Mouse (Mus musculus): ENCODE measurements around the gene Rnf32. TPM values are rescaled to one million over a fixed set of nuclear protein-coding genes. Genes with fewer than 3 reads are reported as not detected.

Gene Rnf32
- 0.33 and 0.46 TPM in 2 replicates for polyA plus RNA-seq (2016; fragmentation: Nextera tagmentation; extraction: Ambion mirVana)

GRCm38 (mm10) chr5:29195570-29196263, at the start of gene Rnf32:
Rnf32 (plus strand) TSS chr5:29195992.
- no peak within 1 kb of the TSS for H3K27ac ChIP-seq
- peak within 1 kb of the TSS; percentile 56 for H3K9ac ChIP-seq

GRCm38 (mm10) chr5:29150146-29150545, 45.6 kb upstream of the Rnf32 start:
- 50% methylated on average over 4 of the region's 4 CpGs for WGBS (ENCODE audit: insufficient replicate concordance)
- Histone ChIP-seq H3K4me1 (no peaks in the 10 kb centered on the region), H3K36me3 (no peaks in the 10 kb centered on the region), H3K9ac (no peak overlapping the region), H3K4me3 (no peak overlapping the region), H3K27me3 (replicated peaks) (no peaks in the 10 kb centered on the region), H3K9me3 (replicated peaks) (no peaks in the 10 kb centered on the region), H3K27ac (no peak overlapping the region), H3K4me2 (no peak overlapping the region)
- ATAC-seq = no peak

More at GRCm38 (mm10) chr5:29195570-29196263, at the start of gene Rnf32:
- H3K4me1 ChIP-seq = peaks cover 14% of the 10 kb centered on the region
- peak within 1 kb of the TSS; percentile 83 for H3K4me2 ChIP-seq
- ATAC-seq = peak; percentile 87
- 1% methylated on average over 65 of the region's 70 CpGs for WGBS (ENCODE audit: insufficient replicate concordance)
- peak within 1 kb of the TSS; percentile 57 for H3K4me3 ChIP-seq
- H3K27me3 ChIP-seq (replicated peaks) = peaks cover 36% of the 10 kb centered on the region
- no peaks in the 10 kb centered on the region for H3K9me3 ChIP-seq (replicated peaks)
- no peaks in the 10 kb centered on the region for H3K36me3 ChIP-seq

GRCm38 (mm10) chr5:29159849-29160248, 35.9 kb upstream of the Rnf32 start:
- Histone ChIP-seq H3K36me3 (no peaks in the 10 kb centered on the region), H3K27me3 (replicated peaks) (no peaks in the 10 kb centered on the region), H3K27ac (no peak overlapping the region), H3K4me2 (no peak overlapping the region), H3K4me3 (no peak overlapping the region), H3K4me1 (no peaks in the 10 kb centered on the region), H3K9me3 (replicated peaks) (no peaks in the 10 kb centered on the region), H3K9ac (no peak overlapping the region)
- 14% methylated on average over 1 of the region's 1 CpGs for WGBS (ENCODE audit: insufficient replicate concordance)
- ATAC-seq = no peak

- Histone ChIP-seq H3K9me3 (replicated peaks) (no peaks in the 10 kb centered on the region), H3K4me2 (no peak overlapping the region), H3K27ac (no peak overlapping the region), H3K9ac (no peak overlapping the region), H3K4me3 (no peak overlapping the region), H3K4me1 (no peaks in the 10 kb centered on the region), H3K36me3 (no peaks in the 10 kb centered on the region), H3K27me3 (replicated peaks) (no peaks in the 10 kb centered on the region)
- ATAC-seq = no peak
- 62% methylated on average over 2 of the region's 2 CpGs for WGBS (ENCODE audit: insufficient replicate concordance)
Observed at GRCm38 (mm10) chr5:29166947-29167346, 28.8 kb upstream of the Rnf32 start.

- H3K27me3 ChIP-seq (replicated peaks) = no peaks in the 10 kb centered on the region
- no peak overlapping the region for H3K27ac ChIP-seq
- no peaks in the 10 kb centered on the region for H3K36me3 ChIP-seq
- no peaks in the 10 kb centered on the region for H3K9me3 ChIP-seq (replicated peaks)
- no peak overlapping the region for H3K9ac ChIP-seq
- ATAC-seq = no peak
- no peaks in the 10 kb centered on the region for H3K4me1 ChIP-seq
- WGBS (ENCODE audit: insufficient replicate concordance) = 75% methylated on average over 6 of the region's 6 CpGs
- no peak overlapping the region for H3K4me2 ChIP-seq
- no peak overlapping the region for H3K4me3 ChIP-seq
Observed at GRCm38 (mm10) chr5:29170193-29170592, 25.6 kb upstream of the Rnf32 start.

- Histone ChIP-seq H3K4me3 (no peak overlapping the region), H3K27ac (no peak overlapping the region), H3K36me3 (no peaks in the 10 kb centered on the region), H3K4me1 (no peaks in the 10 kb centered on the region), H3K9me3 (replicated peaks) (no peaks in the 10 kb centered on the region), H3K27me3 (replicated peaks) (no peaks in the 10 kb centered on the region), H3K9ac (no peak overlapping the region), H3K4me2 (no peak overlapping the region)
- no peak for ATAC-seq
Observed at GRCm38 (mm10) chr5:29171165-29171564, 24.6 kb upstream of the Rnf32 start.

GRCm38 (mm10) chr5:29186798-29187197, 9.0 kb upstream of the Rnf32 start:
- no peak overlapping the region for H3K4me3 ChIP-seq
- no peak overlapping the region for H3K9ac ChIP-seq
- H3K27ac ChIP-seq = no peak overlapping the region
- H3K27me3 ChIP-seq (replicated peaks) = no peaks in the 10 kb centered on the region
- 66% methylated on average over 5 of the region's 5 CpGs for WGBS (ENCODE audit: insufficient replicate concordance)
- no peaks in the 10 kb centered on the region for H3K9me3 ChIP-seq (replicated peaks)
- no peaks in the 10 kb centered on the region for H3K4me1 ChIP-seq
- no peak for ATAC-seq
- no peaks in the 10 kb centered on the region for H3K36me3 ChIP-seq
- H3K4me2 ChIP-seq = no peak overlapping the region

- Histone ChIP-seq H3K4me2 (peak overlapping the region; percentile 83), H3K27me3 (replicated peaks) (peaks cover 36% of the 10 kb centered on the region), H3K27ac (no peak overlapping the region), H3K36me3 (no peaks in the 10 kb centered on the region), H3K9ac (peak overlapping the region; percentile 56), H3K4me1 (peaks cover 14% of the 10 kb centered on the region), H3K9me3 (replicated peaks) (no peaks in the 10 kb centered on the region), H3K4me3 (peak overlapping the region; percentile 57)
- 13% methylated on average over 9 of the region's 9 CpGs for WGBS (ENCODE audit: insufficient replicate concordance)
- ATAC-seq = peak; percentile 38
Observed at GRCm38 (mm10) chr5:29195231-29195569, 592 bp upstream of the Rnf32 start.

- H3K27me3 ChIP-seq (replicated peaks) = peaks cover 36% of the 10 kb centered on the region
- peaks cover 14% of the 10 kb centered on the region for H3K4me1 ChIP-seq
- no peak overlapping the region for H3K27ac ChIP-seq
- peak overlapping the region; percentile 83 for H3K4me2 ChIP-seq
- no peaks in the 10 kb centered on the region for H3K36me3 ChIP-seq
- 12% methylated on average over 12 of the region's 12 CpGs for WGBS (ENCODE audit: insufficient replicate concordance)
- peak overlapping the region; percentile 57 for H3K4me3 ChIP-seq
- no peak for ATAC-seq
- no peaks in the 10 kb centered on the region for H3K9me3 ChIP-seq (replicated peaks)
- H3K9ac ChIP-seq = no peak overlapping the region
Observed at GRCm38 (mm10) chr5:29196264-29196658, 469 bp downstream of the Rnf32 start.

GRCm38 (mm10) chr5:29197187-29197586, 1.4 kb downstream of the Rnf32 start:
- 62% methylated on average over 4 of the region's 4 CpGs for WGBS (ENCODE audit: insufficient replicate concordance)
- Histone ChIP-seq H3K4me2 (no peak overlapping the region), H3K27ac (no peak overlapping the region), H3K9me3 (replicated peaks) (no peaks in the 10 kb centered on the region), H3K36me3 (no peaks in the 10 kb centered on the region), H3K27me3 (replicated peaks) (peaks cover 36% of the 10 kb centered on the region), H3K9ac (no peak overlapping the region), H3K4me3 (no peak overlapping the region), H3K4me1 (peaks cover 14% of the 10 kb centered on the region)
- no peak for ATAC-seq

- 63% methylated on average over 4 of the region's 4 CpGs for WGBS (ENCODE audit: insufficient replicate concordance)
- no peak overlapping the region for H3K4me3 ChIP-seq
- no peak overlapping the region for H3K27ac ChIP-seq
- H3K36me3 ChIP-seq = no peaks in the 10 kb centered on the region
- peaks cover 14% of the 10 kb centered on the region for H3K4me1 ChIP-seq
- ATAC-seq = no peak
- H3K27me3 ChIP-seq (replicated peaks) = peaks cover 36% of the 10 kb centered on the region
- H3K9ac ChIP-seq = no peak overlapping the region
- no peak overlapping the region for H3K4me2 ChIP-seq
- H3K9me3 ChIP-seq (replicated peaks) = no peaks in the 10 kb centered on the region
Observed at GRCm38 (mm10) chr5:29198960-29199488, 3.2 kb downstream of the Rnf32 start.

- H3K9me3 ChIP-seq (replicated peaks) = no peaks in the 10 kb centered on the region
- no peak for ATAC-seq
- H3K27me3 ChIP-seq (replicated peaks) = peaks cover 30% of the 10 kb centered on the region
- H3K4me3 ChIP-seq = no peak overlapping the region
- H3K36me3 ChIP-seq = no peaks in the 10 kb centered on the region
- H3K9ac ChIP-seq = no peak overlapping the region
- WGBS (ENCODE audit: insufficient replicate concordance) = 39% methylated on average over 3 of the region's 3 CpGs
- H3K4me1 ChIP-seq = peaks cover 14% of the 10 kb centered on the region
- no peak overlapping the region for H3K4me2 ChIP-seq
- H3K27ac ChIP-seq = no peak overlapping the region
Observed at GRCm38 (mm10) chr5:29199868-29200267, 4.1 kb downstream of the Rnf32 start.

GRCm38 (mm10) chr5:29205690-29206089, 9.9 kb downstream of the Rnf32 start:
- Histone ChIP-seq H3K9ac (no peak overlapping the region), H3K9me3 (replicated peaks) (no peaks in the 10 kb centered on the region), H3K4me1 (no peaks in the 10 kb centered on the region), H3K36me3 (no peaks in the 10 kb centered on the region), H3K27ac (no peak overlapping the region), H3K4me3 (no peak overlapping the region), H3K4me2 (no peak overlapping the region), H3K27me3 (replicated peaks) (no peaks in the 10 kb centered on the region)
- no peak for ATAC-seq
- WGBS (ENCODE audit: insufficient replicate concordance) = 65% methylated on average over 5 of the region's 5 CpGs
